Mouse (Mus musculus): ENCODE measurements around the gene Hoga1.
"Not testable (repeated sequence)": the region's sequence is repeated elsewhere in the genome, so short reads cannot be mapped to it uniquely, and the experiment has no call there.

Hoga1 gene

GRCm38 (mm10) chr19:42071886-42072608, 26.6 kb downstream of the Hoga1 start:
- peak in 1 of 2 experiments; percentile 22 for DNase-seq

- peak; percentile 47 to 64 for DNase-seq
Observed at GRCm38 (mm10) chr19:42072802-42073201, 27.4 kb downstream of the Hoga1 start.

GRCm38 (mm10) chr19:42075051-42075450, 29.6 kb downstream of the Hoga1 start:
- no peak for DNase-seq

- no peak for DNase-seq
Observed at GRCm38 (mm10) chr19:42075992-42076391, 30.6 kb downstream of the Hoga1 start.

- no peak for DNase-seq
Observed at GRCm38 (mm10) chr19:42078566-42078965, 33.2 kb downstream of the Hoga1 start.

- no peak for DNase-seq
Observed at GRCm38 (mm10) chr19:42079006-42079405, 33.6 kb downstream of the Hoga1 start.

GRCm38 (mm10) chr19:42079950-42080349, 34.5 kb downstream of the Hoga1 start:
- no peak for DNase-seq

- DNase-seq, result peak in 1 of 2 experiments; percentile 29
Observed at GRCm38 (mm10) chr19:42080469-42080868, 35.1 kb downstream of the Hoga1 start.

- not testable (repeated sequence) for DNase-seq
Observed at GRCm38 (mm10) chr19:42081613-42082012, 36.2 kb downstream of the Hoga1 start.

- DNase-seq, result no peak
Observed at GRCm38 (mm10) chr19:42085690-42086089, 40.3 kb downstream of the Hoga1 start.

GRCm38 (mm10) chr19:42086166-42086565, 40.8 kb downstream of the Hoga1 start, which contains the start of gene Morn4:
Gene Morn4, minus strand, starts transcription at chr19:42086357.
- DNase-seq, result peak; percentile 91 to 95

GRCm38 (mm10) chr19:42089103-42089747, 43.8 kb downstream of the Hoga1 start:
- peak; percentile 61 to 74 for DNase-seq

GRCm38 (mm10) chr19:42089748-42090595, 44.6 kb downstream of the Hoga1 start, which contains the start of gene Pi4k2a:
Gene Pi4k2a, plus strand, starts transcription at chr19:42090470.
- DNase-seq, result peak; percentile 98 to 99

- no peak for DNase-seq
Observed at GRCm38 (mm10) chr19:42090637-42091141, 45.3 kb downstream of the Hoga1 start.

GRCm38 (mm10) chr19:42099406-42099805, 54.0 kb downstream of the Hoga1 start:
- no peak for DNase-seq

GRCm38 (mm10) chr19:42104681-42105080, 59.3 kb downstream of the Hoga1 start:
- DNase-seq, result no peak

GRCm38 (mm10) chr19:42115783-42116335, 70.4 kb downstream of the Hoga1 start:
- DNase-seq, result no peak

- no peak for DNase-seq
Observed at GRCm38 (mm10) chr19:42118142-42118541, 72.7 kb downstream of the Hoga1 start.

- no peak for DNase-seq
Observed at GRCm38 (mm10) chr19:42118596-42118995, 73.2 kb downstream of the Hoga1 start.

- DNase-seq, result no peak
Observed at GRCm38 (mm10) chr19:42120451-42120850, 75.0 kb downstream of the Hoga1 start.
